Mouse (Mus musculus) heart, embryonic 10.5 days (tissue): ENCODE data around the gene Fndc8. TPM values are rescaled to one million over a fixed set of nuclear protein-coding genes. Genes with fewer than 3 reads are reported as not detected.
A peak's percentile ranks its signal among the peaks of the same experiment; 100 is the strongest.
"Not testable (repeated sequence)": the region's sequence is repeated elsewhere in the genome, so short reads cannot be mapped to it uniquely, and the experiment has no call there.

Experiments
- DNase-seq: peaks from one replicate; pipeline ENCODE4 v3.0.0-alpha.2; 2017; ENCODE audit warnings: low spot score
- H3K27ac ChIP-seq: fragments of 300-500 bp; sonication (generic); 2 replicates; pipeline ENCODE4 v1.5.1; 2016; ENCODE audit warnings: mild to moderate bottlenecking
- H3K27me3 ChIP-seq: fragments of 300-500 bp; sonication (generic); 2 replicates; pipeline ENCODE4 v1.6.1; 2016; ENCODE audit warnings: mild to moderate bottlenecking; ENCODE audit not compliant: poor library complexity, insufficient read depth, severe bottlenecking
- H3K36me3 ChIP-seq: fragments of 300-500 bp; sonication (generic); 2 replicates; pipeline ENCODE4 v1.6.1; 2016; ENCODE audit warnings: mild to moderate bottlenecking, moderate library complexity
- H3K4me1 ChIP-seq: fragments of 300-500 bp; sonication (generic); 2 replicates; pipeline ENCODE4 v1.6.1; 2016; ENCODE audit warnings: mild to moderate bottlenecking
- H3K4me3 ChIP-seq: fragments of 300-500 bp; sonication (generic); 2 replicates; pipeline ENCODE4 v1.5.1; 2016; ENCODE audit warnings: mild to moderate bottlenecking, moderate library complexity
- H3K9me3 ChIP-seq: fragments of 300-500 bp; sonication (generic); 2 replicates; pipeline ENCODE4 v1.6.1; 2016; ENCODE audit warnings: mild to moderate bottlenecking, moderate library complexity
- WGBS: fragments of 180-500 bp; shearing (Covaris S2); methylation state at CpG from one replicate; pipeline ENCODE4 v1.1.7; 2016; 5-methylcytosine and 5-hydroxymethylcytosine counted together
- polyA plus RNA-seq: library from polyadenylated mRNA; unstranded; fragments of >200 nt; fragmentation: Nextera tagmentation; extraction: Ambion mirVana; gene quantifications from 2 replicates; pipeline ENCODE4 v1.2.1, GENCODE M21; 2016

The Fndc8 gene
- polyA plus RNA-seq, 1 experiment from 2014 or later: 0.11 TPM

GRCm38 (mm10) chr11:82931161-82931560 lies 39.2 kb downstream of the Fndc8 start:
- not testable (repeated sequence) for DNase-seq, H3K9me3 ChIP-seq
- 3% methylated on average over 61 of the region's 63 CpGs for WGBS
- Histone ChIP-seq H3K27me3 (peaks cover 59% of the 10 kb centered on the region), H3K4me3 (peak overlapping the region; percentile 59), H3K4me1 (peaks cover 13% of the 10 kb centered on the region; the same call in 1 of the 2 replicates), H3K36me3 (peaks cover 82% of the 10 kb centered on the region), H3K27ac (peak overlapping the region; percentile 56; the same call in 1 of the 2 replicates)

- peaks cover 66% of the 10 kb centered on the region for H3K27me3 ChIP-seq
- not testable (repeated sequence) for DNase-seq
Observed at GRCm38 (mm10) chr11:82931671-82932450, 39.9 kb downstream of the Fndc8 start.

GRCm38 (mm10) chr11:82933186-82933585 lies 41.3 kb downstream of the Fndc8 start:
- Histone ChIP-seq H3K27ac (no peak overlapping the region), H3K27me3 (peaks cover 61% of the 10 kb centered on the region)
- DNase-seq: no peak

More at GRCm38 (mm10) chr11:82931671-82932450, 39.9 kb downstream of the Fndc8 start:
- not testable (repeated sequence) for H3K9me3 ChIP-seq
- WGBS: 4% methylated on average over 114 of the region's 119 CpGs
- peaks cover 13% of the 10 kb centered on the region; the same call in 1 of the 2 replicates for H3K4me1 ChIP-seq
- peak overlapping the region; percentile 59 for H3K4me3 ChIP-seq
- peak overlapping the region; percentile 56; the same call in 1 of the 2 replicates for H3K27ac ChIP-seq
- peaks cover 82% of the 10 kb centered on the region for H3K36me3 ChIP-seq

DNA sequence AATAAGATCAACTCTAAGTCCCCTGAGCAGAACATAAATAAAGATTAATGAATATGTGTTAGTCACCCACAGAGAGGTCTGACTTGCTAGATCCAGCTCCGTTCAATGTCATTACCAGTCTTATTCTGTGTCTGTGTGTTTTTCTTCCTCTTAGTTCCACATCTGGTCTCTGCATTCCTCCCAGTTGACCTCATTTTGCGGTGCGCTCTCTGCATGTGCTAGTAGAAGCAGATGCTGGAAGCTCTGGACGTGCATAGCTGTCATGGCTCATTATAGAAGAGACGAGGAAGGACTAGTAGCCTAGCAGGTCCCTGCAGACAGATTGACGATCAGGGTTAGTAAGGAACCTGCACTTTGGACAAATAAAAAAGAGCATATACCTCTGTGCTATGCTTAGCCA lies 51.4 kb downstream of the Fndc8 start:
- WGBS: 65% methylated on average over 6 of the region's 6 CpGs
- no peak for DNase-seq
- peaks cover 48% of the 10 kb centered on the region for H3K36me3 ChIP-seq

More at GRCm38 (mm10) chr11:82933186-82933585, 41.3 kb downstream of the Fndc8 start:
- WGBS: 24% methylated on average over 29 of the region's 29 CpGs
- Histone ChIP-seq H3K4me1 (peaks cover 13% of the 10 kb centered on the region; the same call in 1 of the 2 replicates), H3K4me3 (peak overlapping the region; percentile 59), H3K36me3 (peaks cover 82% of the 10 kb centered on the region), H3K9me3 (no peaks in the 10 kb centered on the region)

GRCm38 (mm10) chr11:82945636-82946035 lies 53.7 kb downstream of the Fndc8 start:
- WGBS: 9% methylated on average over 2 of the region's 2 CpGs
- DNase-seq: no peak
- no peak overlapping the region for H3K4me3 ChIP-seq

More for the DNA sequence above, 51.4 kb downstream of the Fndc8 start:
- H3K9me3 ChIP-seq: no peaks in the 10 kb centered on the region
- H3K27me3 ChIP-seq: 0 out of 2 replicates have a peak, but pooled peaks cover 3% of the 10 kb centered on the region
- H3K27ac ChIP-seq: no peak overlapping the region
- no peaks in the 10 kb centered on the region for H3K4me1 ChIP-seq
- no peak overlapping the region for H3K4me3 ChIP-seq

DNA sequence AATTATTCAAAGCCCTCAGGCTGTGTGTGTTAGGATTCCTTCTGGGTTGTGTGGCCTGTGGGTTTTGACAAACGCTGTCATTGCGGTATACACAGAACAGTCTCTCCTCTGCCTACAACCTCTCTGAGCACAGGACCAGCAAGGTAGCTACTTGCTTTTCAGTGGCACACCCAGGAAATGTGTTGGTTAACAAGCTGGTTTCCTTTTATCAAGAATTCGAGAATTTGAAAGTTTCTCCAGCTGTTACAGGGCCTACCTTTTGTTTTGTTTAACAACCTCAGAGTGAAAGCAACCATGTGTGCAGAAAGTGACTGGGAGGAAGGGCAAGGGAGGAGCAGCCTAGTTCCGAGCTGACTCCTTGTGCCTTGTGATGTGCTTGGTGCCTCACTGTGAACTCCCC lies 55.5 kb downstream of the Fndc8 start:
- Histone ChIP-seq H3K9me3 (no peaks in the 10 kb centered on the region), H3K27ac (no peak overlapping the region), H3K27me3 (peaks cover 33% of the 10 kb centered on the region), H3K4me1 (peaks cover 15% of the 10 kb centered on the region), H3K36me3 (peaks cover 9% of the 10 kb centered on the region), H3K4me3 (no peak overlapping the region)
- DNase-seq: no peak
- WGBS: 54% methylated on average over 4 of the region's 4 CpGs

More at GRCm38 (mm10) chr11:82945636-82946035, 53.7 kb downstream of the Fndc8 start:
- Histone ChIP-seq H3K27me3 (peaks cover 18% of the 10 kb centered on the region), H3K36me3 (peaks cover 25% of the 10 kb centered on the region), H3K4me1 (no peaks in the 10 kb centered on the region), H3K9me3 (no peaks in the 10 kb centered on the region), H3K27ac (no peak overlapping the region)

- 77% methylated on average over 9 of the region's 9 CpGs for WGBS
- Histone ChIP-seq H3K4me3 (no peak overlapping the region), H3K9me3 (no peaks in the 10 kb centered on the region), H3K36me3 (no peaks in the 10 kb centered on the region), H3K27me3 (peaks cover 47% of the 10 kb centered on the region), H3K27ac (no peak overlapping the region), H3K4me1 (peaks cover 17% of the 10 kb centered on the region)
- no peak for DNase-seq
Observed at GRCm38 (mm10) chr11:82949036-82949435, 57.1 kb downstream of the Fndc8 start.

Other genes with a start within 250 kb of the Fndc8 start
- gene Cct6b, start 127.8 kb upstream of the Fndc8 start, polyA plus RNA-seq: 0.14 and 0.26 TPM in 2 replicates
- gene Zfp830, start 127.8 kb upstream of the Fndc8 start, polyA plus RNA-seq: 29.6 and 37.3 TPM in 2 replicates
- gene Lig3, start 111.0 kb upstream of the Fndc8 start, polyA plus RNA-seq: 31.8 and 32.4 TPM in 2 replicates
- 7.5 and 7.9 TPM in 2 replicates for gene Rffl, start 20.9 kb upstream of the Fndc8 start, polyA plus RNA-seq
- gene Rad51d, start 1.5 kb upstream of the Fndc8 start, polyA plus RNA-seq: 14.2 and 16.6 TPM in 2 replicates
- gene Nle1, start 16.3 kb downstream of the Fndc8 start, polyA plus RNA-seq: 29.1 and 37.7 TPM in 2 replicates
- 185 and 294 TPM in 2 replicates for gene Unc45b, start 18.4 kb downstream of the Fndc8 start, polyA plus RNA-seq
- gene Slfn5, start 59.2 kb downstream of the Fndc8 start, polyA plus RNA-seq: 0.35 and 0.86 TPM in 2 replicates
- 12.6 and 17.8 TPM in 2 replicates for gene Slfn9, start 99.7 kb downstream of the Fndc8 start, polyA plus RNA-seq
- gene Slfn8, start 128.7 kb downstream of the Fndc8 start, polyA plus RNA-seq: 0.04 and 0.30 TPM in 2 replicates
- gene Slfn2, start 173.0 kb downstream of the Fndc8 start, polyA plus RNA-seq: 1.3 and 1.5 TPM in 2 replicates
- not detected in 2 replicates for gene Slfn1, start 224.7 kb downstream of the Fndc8 start, polyA plus RNA-seq